Mouse (Mus musculus): ENCODE data around the gene Calhm2. TPM values are rescaled to one million over a fixed set of nuclear protein-coding genes. Genes with fewer than 3 reads are reported as not detected.
A peak's percentile ranks its signal among the peaks of the same experiment; 100 is the strongest.
"Not testable (repeated sequence)": the region's sequence is repeated elsewhere in the genome, so short reads cannot be mapped to it uniquely, and the experiment has no call there.

The Calhm2 gene
- total RNA-seq, 2 experiments from 2014 or later: 6.1 to 6.7 TPM

DNA sequence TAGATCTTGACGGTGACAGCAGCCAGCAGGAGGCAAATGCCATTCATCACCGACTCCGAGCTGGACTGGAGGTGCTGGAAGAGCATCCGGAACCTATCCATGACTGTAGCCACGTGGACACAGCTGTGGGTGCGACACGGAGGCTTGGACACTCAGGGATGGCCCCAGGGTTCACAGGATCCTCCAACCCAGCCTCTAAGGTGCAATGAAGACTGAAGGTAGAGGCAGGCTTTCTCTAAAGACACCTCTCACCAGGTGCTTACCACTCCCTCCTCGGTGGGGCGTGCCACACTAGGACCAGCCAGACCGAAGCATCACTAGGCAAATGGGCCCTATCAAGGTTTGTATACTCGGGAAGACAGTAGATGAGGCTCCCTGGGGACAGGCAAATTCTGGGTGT, 19.6 kb upstream of the Calhm2 start, which contains the start of gene Calhm3:
Gene Calhm3, minus strand, starts transcription at position 101 of the 400 bp plus-strand sequence.
- intact Hi-C loops (cut with DNase I): no loop called here
- no peak for DNase-seq (ENCODE audit: low spot score in 2 of 2)

DNA sequence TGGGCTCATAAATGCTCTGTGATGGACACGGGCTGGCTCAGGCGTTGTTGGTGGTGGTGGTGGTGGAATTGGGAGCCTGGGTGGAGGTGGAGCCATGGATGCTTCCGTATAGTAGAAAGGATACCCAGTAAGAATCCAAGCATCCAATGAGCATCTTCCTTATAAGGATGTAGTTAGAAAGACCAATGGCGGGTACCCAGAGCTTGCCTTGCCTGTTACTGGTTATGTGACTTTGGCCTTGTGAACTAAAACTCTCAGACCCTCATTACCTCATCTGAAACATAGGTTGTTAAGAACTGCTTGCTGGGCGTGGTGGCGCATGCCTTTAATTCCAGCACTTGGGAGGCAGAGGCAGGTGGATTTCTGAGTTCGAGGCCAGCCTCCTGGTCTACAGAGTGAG, 15.7 kb upstream of the Calhm2 start:
- intact Hi-C loops (cut with DNase I): no loop called here
- DNase-seq (ENCODE audit: low spot score in 2 of 2): no peak

DNA sequence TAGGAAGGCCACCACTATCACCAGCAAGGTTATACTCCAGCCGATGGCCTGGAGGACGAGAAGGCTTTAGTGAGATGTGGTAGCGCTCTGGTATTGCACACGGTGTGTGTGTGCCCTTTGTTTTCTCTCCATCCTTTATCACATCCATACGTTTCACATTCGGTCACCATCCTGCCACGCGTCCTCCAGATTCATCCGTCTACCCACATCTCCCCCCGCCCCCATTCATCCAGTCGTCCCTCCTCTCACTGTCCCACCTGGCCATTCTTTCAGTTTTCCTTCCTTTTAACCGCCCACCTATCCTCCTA, 13.9 kb upstream of the Calhm2 start:
- intact Hi-C loops (cut with DNase I): no loop called here
- no peak for DNase-seq (ENCODE audit: low spot score in 2 of 2)

DNA sequence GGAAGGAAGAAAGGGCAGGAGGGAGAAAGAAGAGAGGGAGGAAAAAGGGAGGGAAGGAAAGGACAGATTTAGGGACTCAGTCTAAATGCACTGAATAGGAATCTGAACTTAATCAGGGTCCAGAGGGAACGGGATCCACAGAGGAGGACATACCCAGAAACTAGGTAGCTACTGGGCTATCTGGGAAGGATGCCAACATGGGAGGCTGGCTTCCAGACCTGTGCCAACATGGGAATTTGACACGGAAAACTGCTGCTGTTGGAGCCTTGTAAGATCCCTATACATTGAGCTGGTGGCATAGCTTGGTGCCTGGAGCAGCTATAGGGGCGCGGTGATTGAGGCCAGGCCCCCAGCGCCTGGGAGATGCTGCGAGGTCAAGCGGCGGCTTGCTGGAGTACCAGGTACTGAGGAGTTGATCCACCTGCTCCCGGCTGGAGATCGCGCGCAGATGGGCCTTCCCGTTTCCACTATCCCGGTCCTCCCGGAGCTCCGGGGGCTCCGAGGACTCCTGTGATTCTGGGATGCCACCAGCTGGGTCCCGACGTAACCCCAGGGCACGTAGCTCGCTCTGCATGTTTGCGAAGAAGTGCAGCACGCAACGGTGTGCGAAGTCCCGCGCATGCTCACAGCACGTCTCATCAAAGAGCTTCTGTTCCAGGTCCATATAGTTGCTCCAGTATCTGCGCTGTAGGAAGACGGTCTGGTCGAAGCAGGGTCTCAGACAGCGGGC, 13.4 kb upstream of the Calhm2 start:
- intact Hi-C loops (cut with DNase I): no loop called here
- peak; percentile 37 to 45 for DNase-seq (ENCODE audit: low spot score in 2 of 2)

DNA sequence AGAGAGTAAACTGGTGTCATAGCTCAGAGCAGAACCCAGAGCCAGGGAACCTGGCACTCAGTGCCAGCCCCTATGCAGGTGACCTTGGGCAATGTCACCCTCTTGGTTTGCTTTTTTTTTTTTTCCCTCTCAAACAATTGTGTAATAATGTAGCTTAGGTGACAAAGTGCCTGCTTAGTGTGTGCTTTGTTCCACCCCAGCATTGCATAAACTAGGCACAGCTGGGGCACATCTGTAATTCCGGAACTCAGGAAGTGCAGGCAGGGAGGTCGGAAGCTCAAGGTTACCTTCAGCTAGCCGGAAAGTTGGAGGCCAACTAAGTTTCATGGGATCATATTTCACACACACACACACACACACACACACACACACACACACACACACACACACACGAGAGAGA, 11.8 kb upstream of the Calhm2 start:
- intact Hi-C loops (cut with DNase I): no loop called here
- no peak for DNase-seq (ENCODE audit: low spot score in 2 of 2)

DNA sequence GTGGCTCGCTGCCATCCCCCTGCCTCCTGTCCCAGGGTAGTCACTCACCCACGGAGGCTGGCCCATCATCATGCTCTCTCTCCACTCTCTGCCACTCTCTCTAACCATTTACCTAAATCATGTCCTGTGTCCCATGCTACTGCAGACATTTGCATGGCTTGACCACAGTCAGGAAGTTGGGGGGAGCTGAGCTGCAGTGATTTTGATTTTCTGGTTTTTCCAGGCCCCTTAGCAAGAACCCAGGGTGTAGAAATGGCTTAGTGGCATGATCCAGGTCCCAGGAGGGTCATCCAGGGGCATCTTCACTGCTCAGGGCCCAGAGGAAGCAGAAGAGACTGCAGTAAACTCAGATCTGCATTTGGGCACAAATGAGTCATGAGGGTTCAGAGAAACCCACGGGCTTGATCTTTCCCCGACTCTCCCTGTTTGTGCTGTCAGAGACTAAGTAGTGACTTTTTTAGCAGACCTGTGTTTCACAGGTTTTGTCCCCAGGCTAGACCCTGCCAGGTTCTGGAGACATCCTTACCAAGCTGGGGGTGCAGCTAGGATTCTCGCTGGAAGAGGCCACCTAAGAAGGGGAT, 10.3 kb upstream of the Calhm2 start:
- intact Hi-C loops (cut with DNase I): no loop called here
- no peak for DNase-seq (ENCODE audit: low spot score in 2 of 2)

DNA sequence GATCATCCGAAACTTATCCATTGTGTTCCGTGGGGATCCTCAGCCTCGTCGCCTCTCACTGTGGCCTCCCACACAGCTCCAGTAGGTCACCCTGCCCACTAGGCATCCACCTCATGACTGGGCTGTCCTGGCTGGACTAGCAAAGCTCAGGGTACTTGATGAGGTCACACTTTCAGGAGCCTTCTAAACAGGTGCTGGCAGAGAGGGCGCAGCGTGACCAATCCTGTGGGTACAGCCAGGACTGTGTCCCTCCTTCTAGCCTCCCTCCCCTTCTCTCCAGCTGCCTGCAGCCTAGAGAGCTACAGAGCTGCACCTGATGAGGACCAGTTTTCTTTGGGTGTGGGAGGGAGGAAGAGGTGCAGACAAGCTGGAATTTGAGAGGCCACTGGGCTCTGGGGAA, 6.1 kb upstream of the Calhm2 start, which contains the start of gene Calhm1:
Gene Calhm1, minus strand, starts transcription at position 101 of the 400 bp plus-strand sequence.
- DNase-seq (ENCODE audit: low spot score in 2 of 2): no peak
- intact Hi-C loops (cut with DNase I): no loop called here

DNA sequence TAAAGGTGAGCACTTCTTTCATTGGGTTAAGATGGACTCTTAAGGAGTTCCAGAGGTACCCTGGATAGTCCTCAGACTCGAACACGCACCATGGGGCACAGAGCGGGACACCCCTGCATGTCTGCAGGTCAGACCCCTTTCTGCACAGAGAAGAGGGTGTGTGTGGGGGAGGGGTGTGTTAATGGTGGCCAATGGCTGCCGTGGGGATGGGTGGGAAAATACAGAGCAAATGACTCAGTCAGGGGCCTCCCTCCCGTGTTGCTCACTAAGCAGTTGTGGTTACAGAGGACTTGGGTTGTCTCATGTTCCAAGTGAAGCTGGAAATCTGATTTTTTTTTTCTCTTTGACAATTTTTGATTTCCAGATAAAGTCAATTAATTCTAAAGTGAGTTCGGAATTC, 4.3 kb upstream of the Calhm2 start:
- DNase-seq (ENCODE audit: low spot score in 2 of 2): no peak
- intact Hi-C loops (cut with DNase I): no loop called here

DNA sequence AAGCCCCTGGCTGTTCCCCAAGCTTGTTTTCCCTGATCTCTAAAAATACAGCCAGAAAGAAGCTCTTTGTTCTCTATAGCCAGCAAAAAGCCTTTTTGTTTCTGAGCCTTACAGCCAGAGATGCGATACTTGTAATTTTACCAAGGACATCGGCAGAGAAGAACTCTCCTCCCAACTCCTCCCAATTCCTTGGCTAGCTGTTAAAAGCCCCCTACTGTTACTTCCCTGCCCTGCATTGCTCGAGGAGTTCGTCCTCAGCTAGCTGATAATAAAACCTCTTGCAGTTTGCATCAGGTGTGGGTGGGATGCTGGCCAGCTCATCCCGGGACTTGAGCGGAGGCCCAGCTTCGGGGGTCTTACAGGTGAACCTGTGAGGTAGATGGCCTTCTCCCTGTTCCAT, 1.5 kb upstream of the Calhm2 start:
- DNase-seq (ENCODE audit: low spot score in 2 of 2); intact Hi-C loops (cut with DNase I): not testable (repeated sequence)

DNA sequence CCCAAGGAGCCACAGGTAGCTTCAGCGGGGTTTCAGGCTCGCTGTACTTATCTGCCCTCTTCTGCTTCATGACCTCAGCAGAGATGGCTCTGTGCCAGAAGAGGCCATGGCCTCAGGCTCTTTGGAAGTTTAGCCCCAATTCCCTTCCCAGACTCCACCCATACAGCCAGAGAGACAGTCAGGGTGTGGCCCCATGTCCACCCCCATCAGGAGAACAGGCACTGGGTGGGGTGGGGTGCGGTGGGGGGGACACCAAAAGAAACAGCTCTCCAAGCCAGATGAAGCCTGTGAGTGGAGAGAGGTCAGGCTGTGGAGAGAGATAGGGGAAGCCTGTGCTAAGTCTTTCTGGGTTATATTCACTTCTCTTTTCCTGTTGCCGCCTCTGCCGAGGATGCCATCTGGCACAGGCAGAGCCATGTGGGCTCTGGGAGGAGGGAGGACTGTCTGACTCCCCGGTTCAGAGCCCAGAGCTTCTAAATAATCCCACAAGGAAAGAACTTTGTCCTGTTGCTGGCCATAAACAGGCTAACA, 978 bp downstream of the Calhm2 start:
- peak; percentile 49 to 70 for DNase-seq (ENCODE audit: low spot score in 2 of 2)
- intact Hi-C loops (cut with DNase I): loop anchor here (2.0 kb wide), 1 partner anchor 24 kb away; no protein-coding TSS in a partner anchor

DNA sequence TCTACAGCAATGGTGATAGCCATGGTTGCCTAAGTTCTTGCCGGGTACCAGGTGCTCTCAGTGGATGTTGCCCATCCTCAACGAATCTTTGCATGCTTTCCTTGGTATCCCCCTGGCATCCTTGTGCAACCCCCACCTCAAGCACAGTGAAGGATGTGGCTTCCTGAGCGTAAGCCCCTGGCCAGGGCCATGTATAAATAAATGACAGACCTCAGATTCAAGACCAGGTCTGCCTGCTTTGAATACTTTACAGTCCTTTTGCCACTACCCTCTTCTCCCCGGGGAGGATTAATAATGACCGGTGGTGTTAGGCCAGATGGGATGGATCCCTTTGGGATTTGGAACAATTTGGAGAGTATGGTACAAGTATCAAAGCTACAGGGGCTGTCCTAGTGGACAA, 1.9 kb downstream of the Calhm2 start:
- intact Hi-C loops (cut with DNase I): loop anchor here (2.0 kb wide), 1 partner anchor 25 kb away; no protein-coding TSS in a partner anchor
- no peak for DNase-seq (ENCODE audit: low spot score in 2 of 2)

DNA sequence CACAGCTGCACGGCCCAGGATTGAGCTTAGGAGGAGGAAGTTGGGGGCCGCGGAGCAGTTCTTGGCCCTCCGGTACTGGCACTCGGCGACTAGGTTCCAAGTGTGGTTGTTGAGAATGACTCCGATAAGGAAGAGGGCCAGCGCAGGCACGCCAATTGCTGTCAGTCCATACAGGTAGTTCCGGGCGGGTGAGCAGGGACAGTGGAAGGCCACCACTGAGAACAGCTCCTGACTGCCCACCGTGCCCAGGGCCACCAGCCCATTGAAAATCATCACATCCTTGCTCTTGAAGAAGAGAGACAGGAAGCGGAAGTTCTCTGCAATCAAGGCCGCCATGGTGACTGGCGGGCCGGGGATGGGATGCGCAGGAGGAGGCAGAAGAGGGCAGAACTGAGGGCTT, 2.5 kb downstream of the Calhm2 start:
- intact Hi-C loops (cut with DNase I): no loop called here
- no peak for DNase-seq (ENCODE audit: low spot score in 2 of 2)

DNA sequence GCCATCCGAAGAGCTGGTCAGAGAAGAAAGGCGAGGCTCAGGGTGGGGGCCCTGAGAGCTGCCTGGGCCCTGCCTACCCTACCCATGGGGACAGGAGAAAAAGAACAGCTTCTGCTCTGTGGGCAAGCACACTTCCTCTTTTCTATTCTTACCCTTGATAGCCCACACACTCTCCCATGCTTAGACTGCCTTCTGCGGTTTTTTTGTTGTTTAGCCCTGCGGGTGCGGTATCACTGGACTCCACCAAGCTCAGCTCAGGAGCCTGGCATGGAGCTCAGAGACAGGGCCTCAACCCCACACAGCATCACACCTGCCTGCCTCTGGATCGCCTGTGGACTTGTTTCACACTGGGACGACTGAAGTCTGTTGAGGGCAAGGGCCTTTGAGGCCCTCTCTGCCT, 4.9 kb downstream of the Calhm2 start:
- DNase-seq (ENCODE audit: low spot score in 2 of 2): peak in 1 of 2 experiments; percentile 54
- intact Hi-C loops (cut with DNase I): no loop called here

DNA sequence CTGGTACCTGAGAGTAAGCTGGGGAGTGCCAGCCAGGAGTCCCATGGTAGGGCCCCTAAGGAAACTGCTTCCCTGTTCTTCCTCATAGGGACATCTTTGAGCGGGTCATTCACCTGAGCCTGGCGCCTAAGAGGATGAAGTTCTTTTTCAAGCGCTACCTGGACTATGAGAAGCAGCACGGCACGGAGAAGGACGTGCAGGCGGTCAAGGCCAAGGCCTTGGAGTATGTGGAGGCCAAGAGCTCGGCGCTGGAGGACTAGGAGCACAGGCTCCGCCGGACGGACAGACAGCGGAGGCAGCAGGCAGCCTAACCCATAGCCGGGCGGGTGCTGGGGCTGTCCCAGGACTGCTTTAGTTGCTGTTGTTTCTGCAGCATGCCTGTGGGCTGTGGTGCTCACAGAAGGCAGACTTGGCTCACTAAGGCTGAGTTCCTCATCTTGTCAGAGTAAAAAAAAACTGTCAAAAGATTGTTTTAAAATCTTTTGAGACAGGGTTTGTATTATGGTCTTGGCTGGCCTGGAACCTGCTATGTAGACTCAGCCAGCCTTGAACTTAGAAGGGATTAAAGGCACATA, 7.5 kb downstream of the Calhm2 start:
- intact Hi-C loops (cut with DNase I): no loop called here
- no peak for DNase-seq (ENCODE audit: low spot score in 2 of 2)

DNA sequence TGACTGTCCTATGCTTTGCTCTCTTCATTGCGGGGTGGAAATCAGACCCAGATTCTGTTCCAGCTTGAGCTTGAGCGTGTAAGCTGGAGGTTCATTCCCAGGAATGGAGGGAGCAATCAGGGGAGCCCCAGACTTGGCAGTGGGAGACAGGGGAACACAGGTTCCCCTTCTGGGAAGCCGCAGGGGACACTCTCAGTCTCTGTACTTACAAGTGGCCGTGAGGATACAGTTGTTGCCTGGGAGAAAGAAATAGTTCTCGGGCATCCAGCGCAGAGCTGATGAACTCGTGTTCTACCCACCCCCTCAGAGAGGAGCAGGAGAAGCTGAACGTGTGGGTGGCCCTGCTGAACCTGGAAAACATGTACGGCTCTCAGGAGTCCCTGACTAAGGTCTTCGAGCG, 9.3 kb downstream of the Calhm2 start:
- DNase-seq (ENCODE audit: low spot score in 2 of 2): no peak
- intact Hi-C loops (cut with DNase I): no loop called here

DNA sequence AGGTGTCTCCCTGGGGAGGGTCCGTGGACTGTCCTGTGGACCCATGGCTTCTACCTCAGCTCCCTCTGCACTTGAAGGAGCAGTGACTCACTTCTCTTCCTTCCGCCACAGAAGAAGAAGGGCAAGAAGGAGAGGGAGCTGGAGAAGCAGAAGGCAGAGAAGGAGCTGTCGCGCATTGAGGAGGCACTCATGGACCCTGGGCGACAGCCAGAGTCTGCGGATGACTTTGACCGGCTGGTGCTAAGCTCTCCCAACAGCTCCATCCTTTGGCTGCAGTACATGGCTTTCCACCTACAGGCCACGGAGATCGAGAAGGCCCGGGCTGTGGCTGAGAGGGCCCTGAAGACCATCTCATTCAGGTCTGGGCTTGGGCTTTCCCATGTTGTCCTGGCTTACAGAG, 9.9 kb downstream of the Calhm2 start:
- intact Hi-C loops (cut with DNase I): no loop called here
- DNase-seq (ENCODE audit: low spot score in 2 of 2): peak in 1 of 2 experiments; percentile 47

DNA sequence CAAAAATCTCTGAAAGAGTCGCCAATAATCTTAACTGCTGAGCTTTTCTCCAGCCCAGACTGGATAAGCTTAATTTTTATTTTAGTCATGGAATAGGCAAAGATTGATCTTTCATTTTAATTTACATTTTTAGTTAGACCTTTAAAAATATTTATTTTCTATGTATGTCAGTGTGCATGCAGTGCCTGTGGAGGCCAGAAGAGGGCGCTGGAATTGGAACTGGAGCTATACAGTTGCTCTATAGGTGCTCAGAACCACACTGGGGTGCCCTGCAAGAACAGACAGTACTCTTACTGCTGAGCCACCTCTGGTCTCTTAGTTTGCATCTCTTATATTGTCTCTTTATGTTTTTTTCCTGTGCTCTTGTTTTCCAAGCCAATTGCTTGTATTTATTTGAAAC, 15.3 kb downstream of the Calhm2 start:
- intact Hi-C loops (cut with DNase I): no loop called here
- no peak for DNase-seq (ENCODE audit: low spot score in 2 of 2)

DNA sequence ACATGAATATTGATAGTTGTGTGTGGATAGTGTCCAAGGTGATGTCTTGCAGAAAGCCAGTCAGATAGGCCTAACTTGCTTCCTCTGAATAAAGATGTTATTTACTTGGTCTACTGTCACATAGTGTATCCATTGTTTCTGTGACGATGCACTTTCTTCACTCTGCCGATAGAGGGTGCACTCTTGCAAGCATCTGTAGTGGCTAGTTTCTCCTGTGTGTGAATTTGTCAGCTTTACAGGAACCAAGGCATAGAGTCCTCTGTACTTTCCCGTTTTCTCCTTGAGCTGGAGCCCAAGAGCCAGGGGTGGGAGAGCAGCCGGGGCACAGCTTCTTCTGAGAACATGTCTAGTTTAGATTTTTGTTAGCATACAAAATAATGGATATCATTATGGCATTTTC, 17.0 kb downstream of the Calhm2 start:
- no peak for DNase-seq (ENCODE audit: low spot score in 2 of 2)
- intact Hi-C loops (cut with DNase I): loop anchor here (2.0 kb wide), 1 partner anchor 48 kb away; no protein-coding TSS in a partner anchor

DNA sequence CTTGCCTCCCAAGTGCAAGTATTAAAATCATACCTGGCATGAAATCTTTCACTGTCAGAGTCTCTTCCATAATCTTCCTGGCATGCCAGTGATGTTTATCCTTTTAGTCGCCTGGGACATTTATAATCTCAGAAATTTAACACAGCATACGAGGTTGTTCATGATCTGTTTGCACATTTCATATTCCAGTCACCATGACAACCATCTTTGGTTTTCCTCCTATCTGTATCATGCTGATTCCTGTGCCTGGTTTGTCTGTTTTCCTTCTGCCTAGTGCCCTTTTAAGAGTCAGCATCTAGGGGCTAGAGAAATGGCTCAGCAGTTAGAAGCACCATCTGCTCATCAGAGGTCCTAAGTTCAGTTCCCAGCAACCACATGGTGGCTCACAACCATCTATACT, 19.5 kb downstream of the Calhm2 start:
- DNase-seq (ENCODE audit: low spot score in 2 of 2): no peak
- intact Hi-C loops (cut with DNase I): no loop called here

DNA sequence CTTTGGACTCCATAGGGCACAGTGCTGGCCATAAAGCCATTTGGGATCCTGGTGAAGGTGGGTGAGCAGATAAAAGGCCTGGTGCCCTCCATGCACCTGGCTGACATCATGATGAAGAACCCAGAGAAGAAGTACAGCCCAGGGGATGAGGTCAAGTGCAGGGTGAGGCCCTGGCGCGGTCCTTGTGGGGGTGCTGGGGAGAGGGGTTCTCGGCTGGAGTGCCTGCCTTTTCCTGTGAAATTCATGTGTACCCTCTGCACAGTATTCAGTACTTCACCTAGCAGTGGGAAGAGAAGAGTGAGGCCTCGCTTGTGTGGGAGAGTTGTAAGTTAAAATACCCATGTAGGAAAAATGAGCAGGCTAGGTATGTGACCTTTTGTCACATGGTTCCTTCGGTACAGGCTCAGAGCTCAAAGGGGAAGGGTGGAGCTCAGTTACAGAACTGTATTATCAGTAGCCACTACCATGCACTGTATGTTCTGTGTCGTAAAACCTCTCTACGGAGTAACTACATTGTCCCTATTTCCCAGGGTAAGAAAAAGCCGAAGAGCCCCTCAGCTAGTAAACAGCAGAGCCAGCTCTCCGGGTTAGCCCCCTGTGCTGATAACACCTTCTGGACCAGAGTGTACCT, 33.3 kb downstream of the Calhm2 start:
- DNase-seq (ENCODE audit: low spot score in 2 of 2): no peak
- intact Hi-C loops (cut with DNase I): no loop called here
